Mouse (Mus musculus): Measurements from ENCODE around the gene Ifnk. TPM values are rescaled to one million over a fixed set of nuclear protein-coding genes. Genes with fewer than 3 reads are reported as not detected.

Gene Ifnk
- polyA plus RNA-seq, 2 experiments: not detected

DNA sequence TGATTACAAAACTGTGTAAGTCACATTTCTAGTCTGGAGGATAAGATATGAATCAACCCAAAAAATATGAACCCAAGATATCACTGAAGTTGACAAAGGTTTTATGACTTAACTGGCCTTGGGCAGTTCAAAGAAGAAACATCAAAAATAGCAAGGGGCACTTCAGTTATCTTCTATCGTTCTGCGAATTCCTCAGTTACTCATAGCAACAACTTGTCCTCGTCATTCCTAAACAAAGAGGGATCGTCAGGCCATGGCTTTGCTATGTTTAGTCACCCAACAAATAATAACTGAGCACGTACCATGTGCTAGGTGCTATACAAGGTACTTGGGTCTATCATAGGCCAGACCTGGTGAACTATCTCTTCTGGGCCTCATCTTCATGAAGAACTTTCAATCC is 5.3 kb upstream of the Ifnk start:
- peaks cover 5% of the 10 kb centered on the region; the same call in 1 of the 2 replicates for H3K4me1 ChIP-seq (ENCODE audit: control insufficient read depth, insufficient read depth, low read length)

DNA sequence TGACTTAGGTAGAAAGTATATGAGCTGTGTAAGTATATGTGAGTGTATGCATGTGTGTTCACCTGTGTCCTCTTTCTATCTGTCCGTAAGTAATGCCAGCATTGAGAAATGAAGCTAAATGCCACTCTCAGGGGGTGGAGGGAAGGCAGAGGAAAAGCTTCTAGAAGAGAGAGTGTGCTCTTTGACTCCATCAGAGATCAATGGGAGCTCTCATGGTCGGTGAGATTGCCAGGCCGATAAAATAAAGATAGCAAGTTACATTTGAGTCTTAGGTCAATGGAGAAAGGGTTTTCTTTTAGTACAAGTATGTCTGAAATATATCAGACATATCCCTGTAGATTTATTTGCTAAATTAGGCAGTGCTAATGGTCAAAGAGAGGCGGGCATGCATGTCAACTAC is 3.5 kb upstream of the Ifnk start:
- ATAC-seq (ENCODE audit: low FRiP score, low read depth): no peak
- WGBS: 91% methylated on average over 4 of the region's 4 CpGs

More for the DNA sequence above, 5.3 kb upstream of the Ifnk start:
- no peak for TF ChIP-seq POLR2A (IDR thresholded peaks at IDR 0.05; ENCODE audit: borderline replicate concordance, extremely low read depth, insufficient read depth, insufficient read length)
- Histone ChIP-seq H3K27me3 (ENCODE audit: control insufficient read depth, insufficient read depth, low read length) (no peaks in the 10 kb centered on the region), H3K9me3 (ENCODE audit: control insufficient read depth, low read length) (no peaks in the 10 kb centered on the region), H3K4me3 (replicated peaks; ENCODE audit: low read length) (no peak overlapping the region), H3K4me2 (replicated peaks; ENCODE audit: low read depth, low read length, severe bottlenecking) (no peak overlapping the region), H3K9ac (ENCODE audit: low read depth, low read length, severe bottlenecking) (no peak overlapping the region), H3K27ac (replicated peaks; ENCODE audit: low read depth, low read length) (no peak overlapping the region), H3K36me3 (ENCODE audit: control insufficient read depth, insufficient read depth, low read length) (no peaks in the 10 kb centered on the region)
- DNase-seq (ENCODE audit: low spot score): no peak
- ATAC-seq (ENCODE audit: low FRiP score, low read depth): no peak
- 88% methylated on average over 5 of the region's 5 CpGs for WGBS

DNA sequence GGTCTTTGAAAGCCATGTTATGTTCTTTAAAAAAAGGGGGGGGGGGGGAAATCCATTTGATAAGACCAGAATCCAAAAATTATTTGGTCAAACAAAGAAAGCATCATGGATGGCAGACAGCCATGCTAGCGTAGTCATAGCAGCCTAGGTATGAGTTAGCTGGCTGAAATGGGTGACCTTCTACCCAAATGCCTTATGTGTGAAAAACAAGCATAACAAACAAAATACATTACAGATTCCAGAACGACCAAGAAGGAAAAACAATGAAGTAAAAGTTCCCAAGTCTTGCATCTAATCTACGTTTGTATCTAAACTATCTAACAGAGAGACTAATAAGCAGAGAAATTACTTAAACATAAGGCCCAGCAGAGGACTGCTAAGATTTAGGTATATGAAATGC is 1.1 kb upstream of the Ifnk start:
- ATAC-seq (ENCODE audit: low FRiP score, low read depth) (no peak), DNase-seq (ENCODE audit: low spot score) (no peak)
- Histone ChIP-seq H3K9me3 (ENCODE audit: control insufficient read depth, low read length) (no peaks in the 10 kb centered on the region), H3K36me3 (ENCODE audit: control insufficient read depth, insufficient read depth, low read length) (no peaks in the 10 kb centered on the region), H3K27me3 (ENCODE audit: control insufficient read depth, insufficient read depth, low read length) (no peaks in the 10 kb centered on the region), H3K4me1 (ENCODE audit: control insufficient read depth, insufficient read depth, low read length) (peaks cover 7% of the 10 kb centered on the region; the same call in 1 of the 2 replicates), H3K4me3 (replicated peaks; ENCODE audit: low read length) (no peak overlapping the region), H3K27ac (replicated peaks; ENCODE audit: low read depth, low read length) (no peak overlapping the region), H3K9ac (ENCODE audit: low read depth, low read length, severe bottlenecking) (no peak overlapping the region), H3K4me2 (replicated peaks; ENCODE audit: low read depth, low read length, severe bottlenecking) (no peak overlapping the region)
- 84% methylated on average over 3 of the region's 3 CpGs for WGBS
- TF ChIP-seq POLR2A (IDR thresholded peaks at IDR 0.05; ENCODE audit: borderline replicate concordance, extremely low read depth, insufficient read depth, insufficient read length): no peak

More for the DNA sequence above, 3.5 kb upstream of the Ifnk start:
- no peaks in the 10 kb centered on the region for H3K9me3 ChIP-seq (ENCODE audit: control insufficient read depth, low read length)
- no peaks in the 10 kb centered on the region for H3K36me3 ChIP-seq (ENCODE audit: control insufficient read depth, insufficient read depth, low read length)
- no peak overlapping the region for H3K4me3 ChIP-seq (replicated peaks; ENCODE audit: low read length)
- no peak for DNase-seq (ENCODE audit: low spot score)
- H3K27me3 ChIP-seq (ENCODE audit: control insufficient read depth, insufficient read depth, low read length): no peaks in the 10 kb centered on the region
- no peak overlapping the region for H3K9ac ChIP-seq (ENCODE audit: low read depth, low read length, severe bottlenecking)
- H3K4me2 ChIP-seq (replicated peaks; ENCODE audit: low read depth, low read length, severe bottlenecking): no peak overlapping the region
- no peak overlapping the region for H3K27ac ChIP-seq (replicated peaks; ENCODE audit: low read depth, low read length)
- H3K4me1 ChIP-seq (ENCODE audit: control insufficient read depth, insufficient read depth, low read length): peaks cover 5% of the 10 kb centered on the region; the same call in 1 of the 2 replicates
- no peak for TF ChIP-seq POLR2A (IDR thresholded peaks at IDR 0.05; ENCODE audit: borderline replicate concordance, extremely low read depth, insufficient read depth, insufficient read length)

DNA sequence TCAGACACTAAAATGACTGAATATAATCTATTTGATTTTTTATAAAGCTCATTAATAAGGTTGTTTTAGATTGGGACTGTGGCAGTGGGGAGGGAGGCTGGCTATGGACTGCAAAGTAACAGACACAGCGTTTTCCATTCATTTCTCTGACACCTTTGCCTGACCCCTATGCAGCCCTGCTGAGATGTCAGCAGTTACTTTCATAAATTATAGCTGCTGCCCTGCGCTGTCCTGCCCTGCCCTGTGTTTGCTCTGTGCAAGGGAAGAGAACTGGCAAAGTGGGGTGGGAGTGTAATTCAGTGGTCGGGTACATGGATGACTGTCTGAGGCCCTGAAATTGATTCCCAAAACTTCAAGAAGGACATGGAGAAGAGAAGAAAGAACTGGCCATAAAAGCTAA is 2.2 kb downstream of the Ifnk start:
- DNase-seq (ENCODE audit: low spot score): no peak
- no peaks in the 10 kb centered on the region for H3K36me3 ChIP-seq (ENCODE audit: control insufficient read depth, insufficient read depth, low read length)
- peaks cover 8% of the 10 kb centered on the region; the same call in 1 of the 2 replicates for H3K4me1 ChIP-seq (ENCODE audit: control insufficient read depth, insufficient read depth, low read length)
- H3K27me3 ChIP-seq (ENCODE audit: control insufficient read depth, insufficient read depth, low read length): no peaks in the 10 kb centered on the region
- no peak overlapping the region for H3K27ac ChIP-seq (replicated peaks; ENCODE audit: low read depth, low read length)
- no peak overlapping the region for H3K9ac ChIP-seq (ENCODE audit: low read depth, low read length, severe bottlenecking)
- no peaks in the 10 kb centered on the region for H3K9me3 ChIP-seq (ENCODE audit: control insufficient read depth, low read length)
- no peak for ATAC-seq (ENCODE audit: low FRiP score, low read depth)
- 41% methylated on average over 3 of the region's 3 CpGs for WGBS
- H3K4me2 ChIP-seq (replicated peaks; ENCODE audit: low read depth, low read length, severe bottlenecking): no peak overlapping the region
- TF ChIP-seq POLR2A (IDR thresholded peaks at IDR 0.05; ENCODE audit: borderline replicate concordance, extremely low read depth, insufficient read depth, insufficient read length): no peak
- no peak overlapping the region for H3K4me3 ChIP-seq (replicated peaks; ENCODE audit: low read length)

DNA sequence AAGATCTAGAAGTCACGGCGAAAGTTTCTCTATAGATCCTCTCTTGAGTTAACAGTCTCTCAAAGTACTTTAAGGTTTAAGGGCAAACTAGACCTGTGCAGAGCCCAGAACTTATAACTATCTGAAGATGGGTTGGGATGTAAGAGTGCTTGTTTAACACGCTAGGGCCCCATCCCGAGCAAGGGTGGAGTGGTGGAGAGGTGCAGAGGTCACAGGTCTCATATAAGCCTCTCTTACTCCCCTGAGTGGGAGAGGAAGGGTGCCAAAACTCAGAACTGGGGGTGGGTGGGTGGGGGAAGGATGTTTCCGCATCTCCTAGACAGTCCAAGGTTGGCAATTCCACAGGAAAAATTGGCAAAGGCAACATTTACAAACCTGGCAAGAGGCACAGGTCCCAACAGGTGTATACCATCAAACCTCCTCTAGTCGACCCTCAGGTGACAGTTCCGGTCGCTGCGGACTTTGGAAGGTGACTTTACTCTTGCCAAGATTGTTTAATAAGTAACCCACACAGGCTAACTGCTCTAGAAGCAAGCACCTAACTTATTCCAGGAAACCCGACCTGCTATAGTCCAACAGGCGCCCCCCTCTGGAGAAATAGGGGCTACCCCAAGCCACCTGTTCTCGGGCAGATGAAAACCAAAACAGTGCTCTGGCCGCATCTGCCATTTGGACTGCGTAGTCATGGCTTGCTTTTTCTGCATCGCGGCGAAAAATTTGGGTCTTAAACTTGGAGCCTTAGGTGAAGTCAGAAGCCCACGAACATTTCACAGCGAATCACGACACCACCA is 3.5 kb downstream of the Ifnk start:
- WGBS: 25% methylated on average over 20 of the region's 20 CpGs
- Histone ChIP-seq H3K27ac (replicated peaks; ENCODE audit: low read depth, low read length) (peak overlapping the region; percentile 89; the same call in 1 of the 2 replicates), H3K9ac (ENCODE audit: low read depth, low read length, severe bottlenecking) (peak overlapping the region; percentile 67), H3K9me3 (ENCODE audit: control insufficient read depth, low read length) (no peaks in the 10 kb centered on the region), H3K4me3 (replicated peaks; ENCODE audit: low read length) (peak overlapping the region; percentile 61), H3K36me3 (ENCODE audit: control insufficient read depth, insufficient read depth, low read length) (no peaks in the 10 kb centered on the region), H3K27me3 (ENCODE audit: control insufficient read depth, insufficient read depth, low read length) (no peaks in the 10 kb centered on the region), H3K4me2 (replicated peaks; ENCODE audit: low read depth, low read length, severe bottlenecking) (peak overlapping the region; percentile 88), H3K4me1 (ENCODE audit: control insufficient read depth, insufficient read depth, low read length) (peaks cover 8% of the 10 kb centered on the region; the same call in 1 of the 2 replicates)
- no peak for TF ChIP-seq POLR2A (IDR thresholded peaks at IDR 0.05; ENCODE audit: borderline replicate concordance, extremely low read depth, insufficient read depth, insufficient read length)
- peak; percentile 20; the same call in 1 of the 2 replicates for ATAC-seq (ENCODE audit: low FRiP score, low read depth)
- DNase-seq (ENCODE audit: low spot score): peak; percentile 42

Measured in limb, embryonic 14.5 days (tissue).